Mouse (Mus musculus): ENCODE data around the gene Igfbpl1.

DNA sequence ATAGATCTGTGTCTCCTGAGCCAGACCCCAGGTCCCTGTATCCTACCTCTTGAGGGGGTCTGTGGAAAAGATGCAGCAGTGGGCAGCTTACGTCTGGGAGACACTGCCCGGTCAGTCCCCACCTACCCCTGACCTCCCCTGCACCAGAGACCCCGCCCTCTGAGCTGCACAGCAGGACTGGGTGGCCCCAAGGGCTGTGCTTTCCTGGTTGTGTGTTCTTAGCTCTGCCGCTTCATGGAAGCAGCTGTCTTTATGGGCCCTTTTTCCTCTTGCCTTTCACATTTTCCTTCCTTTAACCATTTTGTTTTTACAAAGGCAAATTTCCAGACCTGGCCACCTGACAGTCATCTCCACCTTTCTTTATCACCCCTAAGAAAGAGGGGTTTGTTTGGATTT lies 56.1 kb downstream of the Igfbpl1 start:
- TF ChIP-seq POLR2A (IDR thresholded peaks at IDR 0.05; ENCODE audit: borderline replicate concordance, extremely low read depth, low read depth, low read length) (no peak), CTCF (IDR thresholded peaks at IDR 0.05; ENCODE audit: insufficient read depth, low read length) (no peak)
